Mouse (Mus musculus) bone marrow macrophage, adult 2 months (primary cell): ENCODE measurements around the gene Arhgap28. TPM values are rescaled to one million over a fixed set of nuclear protein-coding genes. Genes with fewer than 3 reads are reported as not detected.

Source experiments
- H3K27ac ChIP-seq: 2 replicates; pipeline ENCODE4 v1.5.1; 2012; ENCODE audit warnings: low read depth, low read length; ENCODE audit not compliant: insufficient read depth
- H3K4me1 ChIP-seq: 2 replicates; pipeline ENCODE4 v1.6.1; 2012; ENCODE audit warnings: low read length; ENCODE audit not compliant: control insufficient read depth, insufficient read depth
- H3K4me3 ChIP-seq: 2 replicates; pipeline ENCODE4 v1.5.1; 2012; ENCODE audit warnings: mild to moderate bottlenecking, low read length, moderate library complexity; ENCODE audit not compliant: insufficient read depth
- CTCF ChIP-seq: IDR thresholded peaks from 2 replicates; pipeline ENCODE4 v1.5.1; 2012; ENCODE audit warnings: low read depth, mild to moderate bottlenecking, low read length, moderate library complexity
- POLR2A ChIP-seq: IDR thresholded peaks from 2 replicates; pipeline ENCODE4 v1.6.1; 2012; ENCODE audit warnings: mild to moderate bottlenecking, low read depth, low read length, borderline replicate concordance
- polyA plus RNA-seq: library from polyadenylated mRNA; stranded (reverse); fragments of >200 nt; gene quantifications from 2 replicates; pipeline ENCODE4 v1.2.4, GENCODE M21; 2012; ENCODE audit not compliant: missing spikeins, insufficient read depth, insufficient read length

The Arhgap28 gene
- polyA plus RNA-seq, 1 experiment, result not detected

GRCm38 (mm10) chr17:67993371-67994045, 10.4 kb downstream of the Arhgap28 start:
- H3K27ac ChIP-seq, result no peak overlapping the region
- H3K4me1 ChIP-seq, result no peaks in the 10 kb centered on the region
- no peak overlapping the region for H3K4me3 ChIP-seq
- TF ChIP-seq POLR2A (no peak), CTCF (no peak)

GRCm38 (mm10) chr17:67989716-67990115, 14.2 kb downstream of the Arhgap28 start:
- no peak overlapping the region for H3K4me3 ChIP-seq
- no peaks in the 10 kb centered on the region for H3K4me1 ChIP-seq
- TF ChIP-seq POLR2A, result no peak
- no peak overlapping the region for H3K27ac ChIP-seq

- no peak overlapping the region for H3K4me3 ChIP-seq
- no peaks in the 10 kb centered on the region for H3K4me1 ChIP-seq
- TF ChIP-seq CTCF, result no peak
- no peak for TF ChIP-seq POLR2A
- no peak overlapping the region for H3K27ac ChIP-seq
Observed at GRCm38 (mm10) chr17:67988920-67989621, 14.8 kb downstream of the Arhgap28 start.

GRCm38 (mm10) chr17:67985532-67985931, 18.4 kb downstream of the Arhgap28 start:
- H3K4me3 ChIP-seq, result no peak overlapping the region
- TF ChIP-seq CTCF (no peak), POLR2A (no peak)
- H3K27ac ChIP-seq, result no peak overlapping the region
- no peaks in the 10 kb centered on the region for H3K4me1 ChIP-seq

- TF ChIP-seq POLR2A, result no peak
- TF ChIP-seq CTCF, result no peak
- H3K27ac ChIP-seq, result no peak overlapping the region
- no peaks in the 10 kb centered on the region for H3K4me1 ChIP-seq
- no peak overlapping the region for H3K4me3 ChIP-seq
Observed at GRCm38 (mm10) chr17:67980573-67980972, 23.3 kb downstream of the Arhgap28 start.

GRCm38 (mm10) chr17:67979248-67979647, 24.7 kb downstream of the Arhgap28 start:
- TF ChIP-seq POLR2A (no peak), CTCF (no peak)
- no peak overlapping the region for H3K27ac ChIP-seq

GRCm38 (mm10) chr17:67978786-67979185, 25.1 kb downstream of the Arhgap28 start:
- Histone ChIP-seq H3K4me1 (no peaks in the 10 kb centered on the region), H3K27ac (no peak overlapping the region), H3K4me3 (no peak overlapping the region)
- TF ChIP-seq CTCF, result no peak
- no peak for TF ChIP-seq POLR2A

More at GRCm38 (mm10) chr17:67979248-67979647, 24.7 kb downstream of the Arhgap28 start:
- Histone ChIP-seq H3K4me1 (no peaks in the 10 kb centered on the region), H3K4me3 (no peak overlapping the region)

GRCm38 (mm10) chr17:67976465-67976864, 27.5 kb downstream of the Arhgap28 start:
- no peak for TF ChIP-seq POLR2A
- no peak for TF ChIP-seq CTCF
- no peak overlapping the region for H3K4me3 ChIP-seq
- no peaks in the 10 kb centered on the region for H3K4me1 ChIP-seq
- no peak overlapping the region for H3K27ac ChIP-seq

GRCm38 (mm10) chr17:67976027-67976426, 27.9 kb downstream of the Arhgap28 start:
- Histone ChIP-seq H3K27ac (no peak overlapping the region), H3K4me3 (no peak overlapping the region), H3K4me1 (no peaks in the 10 kb centered on the region)
- TF ChIP-seq POLR2A (no peak), CTCF (no peak)

GRCm38 (mm10) chr17:67974679-67975078, 29.2 kb downstream of the Arhgap28 start:
- Histone ChIP-seq H3K27ac (no peak overlapping the region), H3K4me3 (no peak overlapping the region), H3K4me1 (no peaks in the 10 kb centered on the region)
- TF ChIP-seq CTCF, result no peak
- no peak for TF ChIP-seq POLR2A
